In the genomic region with DNA sequence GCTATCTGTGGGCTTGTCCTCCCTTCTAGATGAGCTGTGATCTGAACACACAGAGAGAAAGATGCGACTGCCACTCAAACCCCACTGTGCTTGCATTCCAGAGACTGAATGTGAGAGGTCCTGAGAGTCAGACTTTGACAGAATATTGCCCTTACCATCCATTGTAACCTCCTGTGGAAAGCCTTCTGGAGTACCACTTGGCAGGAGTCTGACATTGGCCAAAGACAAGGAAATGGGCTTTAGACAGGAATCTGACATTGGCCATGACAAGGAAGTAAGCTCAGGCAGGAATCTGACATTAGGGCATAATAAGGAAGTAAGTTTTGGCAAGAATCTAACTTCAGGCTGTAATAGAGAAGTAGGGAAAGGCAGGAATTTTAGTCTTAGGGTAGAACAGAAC, we compare ENCODE assay signal across 9 mouse cellular contexts.
DNase-seq lines count a peak whose midpoint lies in the region; ATAC-seq and TF ChIP-seq lines count a peak whose summit lies in the region.
"Had no signal": no experiment of that assay in that cellular context is flagged by ENCODE, and none has a peak within 500 bp of the region (broad histone marks: within the 10 kb centered on the region; RNA-seq: fewer than 3 reads in every experiment).

No protein-coding gene starts in this region.

- no peak for ATAC-seq in hindbrain, postnatal 0 days
- no peak for ATAC-seq in neural tube, embryonic 11.5 days (ENCODE audit: insufficient read depth, low FRiP score, low TSS enrichment)
- ATAC-seq in intestine, embryonic 15.5 days = no peak
- ATAC-seq in stomach, embryonic 15.5 days (ENCODE audit: insufficient read depth, low FRiP score, low read depth) = no peak

- 46% methylated on average over 1 of the region's 1 CpGs for WGBS in hindbrain, embryonic 10.5 days
- 28% methylated on average over 1 of the region's 1 CpGs for WGBS in hindbrain, postnatal 0 days
- 75% methylated on average over 1 of the region's 1 CpGs for WGBS in neural tube, embryonic 11.5 days
- 71% methylated on average over 1 of the region's 1 CpGs for WGBS in intestine, embryonic 15.5 days
- 81% methylated on average over 1 of the region's 1 CpGs for WGBS in stomach, embryonic 15.5 days

- peak; percentile 5 for DNase-seq in hindbrain, embryonic 10.5 days (ENCODE audit: low spot score)
- DNase-seq in hindbrain, postnatal 0 days (ENCODE audit: low spot score) = no peak
- no peak for DNase-seq in neural tube, embryonic 11.5 days (ENCODE audit: low spot score)
- no peak for DNase-seq in neural tube, embryonic 10.5 days (ENCODE audit: extremely low spot score, low spot score)
- no peak for DNase-seq in thymus, postnatal 14 days
- DNase-seq: cerebellum, adult 8-10 months; lung, adult 18-20 months had no signal

- no peak overlapping the region for H3K4me2 ChIP-seq in hindbrain, postnatal 0 days (ENCODE audit: low read depth, low read length)
- no peak overlapping the region for H3K4me2 ChIP-seq in neural tube, embryonic 11.5 days (ENCODE audit: low read depth)
- no peak overlapping the region for H3K4me2 ChIP-seq in intestine, embryonic 15.5 days (replicated peaks)
- H3K4me2 ChIP-seq in stomach, embryonic 15.5 days = no peak overlapping the region

- H3K9me3 ChIP-seq in hindbrain, embryonic 10.5 days = no peaks in the 10 kb centered on the region
- no peaks in the 10 kb centered on the region for H3K9me3 ChIP-seq in hindbrain, postnatal 0 days (ENCODE audit: low read length)
- no peaks in the 10 kb centered on the region for H3K9me3 ChIP-seq in neural tube, embryonic 11.5 days (ENCODE audit: control insufficient read depth, low read length)
- no peaks in the 10 kb centered on the region for H3K9me3 ChIP-seq in intestine, embryonic 15.5 days
- H3K9me3 ChIP-seq in stomach, embryonic 15.5 days = no peaks in the 10 kb centered on the region

- peak overlapping the region; percentile 93 for H3K27ac ChIP-seq in hindbrain, embryonic 10.5 days
- no peak overlapping the region for H3K27ac ChIP-seq in hindbrain, postnatal 0 days
- H3K27ac ChIP-seq in neural tube, embryonic 11.5 days (ENCODE audit: low read depth, low read length) = 0 out of 2 replicates have a peak overlapping the region, but pooled peaks have one; percentile 88
- 0 out of 2 replicates have a peak overlapping the region, but pooled peaks have one; percentile 67 for H3K27ac ChIP-seq in intestine, embryonic 15.5 days
- 0 out of 2 replicates have a peak overlapping the region, but pooled peaks have one; percentile 84 for H3K27ac ChIP-seq in stomach, embryonic 15.5 days

- TF ChIP-seq CTCF in hindbrain, postnatal 0 days (IDR thresholded peaks at IDR 0.05; ENCODE audit: low read depth) = no peak

- H3K36me3 ChIP-seq in hindbrain, embryonic 10.5 days = no peaks in the 10 kb centered on the region
- H3K36me3 ChIP-seq in hindbrain, postnatal 0 days (ENCODE audit: insufficient read depth, low read length) = no peaks in the 10 kb centered on the region
- H3K36me3 ChIP-seq in neural tube, embryonic 11.5 days (ENCODE audit: control insufficient read depth, insufficient read depth, low read length) = no peaks in the 10 kb centered on the region
- H3K36me3 ChIP-seq in intestine, embryonic 15.5 days = no peaks in the 10 kb centered on the region
- H3K36me3 ChIP-seq in stomach, embryonic 15.5 days = no peaks in the 10 kb centered on the region

- H3K27me3 ChIP-seq in hindbrain, embryonic 10.5 days (ENCODE audit: insufficient read depth, poor library complexity, severe bottlenecking) = no peaks in the 10 kb centered on the region
- H3K27me3 ChIP-seq in hindbrain, postnatal 0 days (ENCODE audit: insufficient read depth, low read length) = no peaks in the 10 kb centered on the region
- no peaks in the 10 kb centered on the region for H3K27me3 ChIP-seq in neural tube, embryonic 11.5 days (ENCODE audit: control insufficient read depth, insufficient read depth, low read length)
- no peaks in the 10 kb centered on the region for H3K27me3 ChIP-seq in intestine, embryonic 15.5 days (replicated peaks)
- no peaks in the 10 kb centered on the region for H3K27me3 ChIP-seq in stomach, embryonic 15.5 days (replicated peaks)

- H3K4me1 ChIP-seq in hindbrain, embryonic 10.5 days (replicated peaks) = peaks cover 42% of the 10 kb centered on the region
- H3K4me1 ChIP-seq in hindbrain, postnatal 0 days (ENCODE audit: insufficient read depth, low read length) = no peaks in the 10 kb centered on the region
- H3K4me1 ChIP-seq in neural tube, embryonic 11.5 days (ENCODE audit: control insufficient read depth, insufficient read depth, low read length) = peaks cover 14% of the 10 kb centered on the region
- peaks cover 11% of the 10 kb centered on the region for H3K4me1 ChIP-seq in intestine, embryonic 15.5 days (replicated peaks)
- H3K4me1 ChIP-seq in stomach, embryonic 15.5 days = peaks cover 10% of the 10 kb centered on the region; the same call in 1 of the 2 replicates

- no peak overlapping the region for H3K9ac ChIP-seq in hindbrain, postnatal 0 days (replicated peaks; ENCODE audit: low read length)
- H3K9ac ChIP-seq in neural tube, embryonic 11.5 days (ENCODE audit: low read length) = no peak overlapping the region
- H3K9ac ChIP-seq in intestine, embryonic 15.5 days = no peak overlapping the region
- no peak overlapping the region for H3K9ac ChIP-seq in stomach, embryonic 15.5 days

- H3K4me3 ChIP-seq in hindbrain, embryonic 10.5 days = no peak overlapping the region
- no peak overlapping the region for H3K4me3 ChIP-seq in hindbrain, postnatal 0 days (ENCODE audit: low read length)
- no peak overlapping the region for H3K4me3 ChIP-seq in neural tube, embryonic 11.5 days (ENCODE audit: low read depth, low read length)
- H3K4me3 ChIP-seq in intestine, embryonic 15.5 days (replicated peaks) = no peak overlapping the region
- no peak overlapping the region for H3K4me3 ChIP-seq in stomach, embryonic 15.5 days (replicated peaks)
